Mouse (Mus musculus): ENCODE data around the gene Col5a1. TPM values are rescaled to one million over a fixed set of nuclear protein-coding genes. Genes with fewer than 3 reads are reported as not detected.

The Col5a1 gene
- polyA plus RNA-seq, 1 experiment from 2014 or later: 21.7 TPM

GRCm38 (mm10) chr2:27957184-27957583 lies 71.0 kb downstream of the Col5a1 start:
- H3K9me3 ChIP-seq: no peaks in the 10 kb centered on the region
- H3K36me3 ChIP-seq (replicated peaks): no peaks in the 10 kb centered on the region; the same call in 1 of the 2 replicates
- H3K4me3 ChIP-seq (replicated peaks): no peak overlapping the region
- H3K27ac ChIP-seq: peak overlapping the region; percentile 32; the same call in 1 of the 2 replicates
- no peaks in the 10 kb centered on the region for H3K27me3 ChIP-seq
- ATAC-seq (ENCODE audit: low FRiP score): peak; percentile 55; the same call in 1 of the 2 replicates
- H3K4me1 ChIP-seq: peaks cover 18% of the 10 kb centered on the region
- no peak overlapping the region for H3K4me2 ChIP-seq
- no peak overlapping the region for H3K9ac ChIP-seq
- WGBS: 27% methylated on average over 5 of the region's 5 CpGs

- Histone ChIP-seq H3K4me2 (no peak overlapping the region), H3K9ac (no peak overlapping the region), H3K9me3 (no peaks in the 10 kb centered on the region), H3K36me3 (replicated peaks) (no peaks in the 10 kb centered on the region), H3K27me3 (no peaks in the 10 kb centered on the region), H3K4me3 (replicated peaks) (no peak overlapping the region), H3K4me1 (peaks cover 18% of the 10 kb centered on the region), H3K27ac (no peak overlapping the region)
- no peak for ATAC-seq (ENCODE audit: low FRiP score)
- WGBS: 78% methylated on average over 6 of the region's 6 CpGs
Observed at GRCm38 (mm10) chr2:27959275-27959674, 73.0 kb downstream of the Col5a1 start.

GRCm38 (mm10) chr2:27961190-27961589 lies 75.0 kb downstream of the Col5a1 start:
- no peak overlapping the region for H3K4me3 ChIP-seq (replicated peaks)
- no peaks in the 10 kb centered on the region for H3K36me3 ChIP-seq (replicated peaks)
- no peaks in the 10 kb centered on the region for H3K9me3 ChIP-seq
- no peak overlapping the region for H3K27ac ChIP-seq
- WGBS: 97% methylated on average over 2 of the region's 2 CpGs
- H3K4me1 ChIP-seq: peaks cover 18% of the 10 kb centered on the region
- H3K27me3 ChIP-seq: no peaks in the 10 kb centered on the region
- no peak overlapping the region for H3K9ac ChIP-seq
- ATAC-seq (ENCODE audit: low FRiP score): no peak
- no peak overlapping the region for H3K4me2 ChIP-seq

- Histone ChIP-seq H3K9ac (no peak overlapping the region), H3K36me3 (replicated peaks) (no peaks in the 10 kb centered on the region), H3K4me2 (no peak overlapping the region), H3K4me1 (peaks cover 7% of the 10 kb centered on the region), H3K27ac (no peak overlapping the region), H3K9me3 (no peaks in the 10 kb centered on the region), H3K27me3 (no peaks in the 10 kb centered on the region), H3K4me3 (replicated peaks) (no peak overlapping the region)
- ATAC-seq (ENCODE audit: low FRiP score): no peak
- WGBS: 93% methylated on average over 3 of the region's 3 CpGs
Observed at GRCm38 (mm10) chr2:27962406-27962805, 76.2 kb downstream of the Col5a1 start.

- no peak overlapping the region for H3K9ac ChIP-seq
- no peak for ATAC-seq (ENCODE audit: low FRiP score)
- 15% methylated on average over 6 of the region's 6 CpGs for WGBS
- H3K27me3 ChIP-seq: no peaks in the 10 kb centered on the region
- no peaks in the 10 kb centered on the region for H3K36me3 ChIP-seq (replicated peaks)
- no peak overlapping the region for H3K27ac ChIP-seq
- H3K9me3 ChIP-seq: no peaks in the 10 kb centered on the region
- no peak overlapping the region for H3K4me2 ChIP-seq
- no peaks in the 10 kb centered on the region for H3K4me1 ChIP-seq
- no peak overlapping the region for H3K4me3 ChIP-seq (replicated peaks)
Observed at GRCm38 (mm10) chr2:27969158-27969557, 82.9 kb downstream of the Col5a1 start.

- no peaks in the 10 kb centered on the region for H3K27me3 ChIP-seq
- no peaks in the 10 kb centered on the region for H3K36me3 ChIP-seq (replicated peaks)
- H3K9ac ChIP-seq: no peak overlapping the region
- WGBS: 51% methylated on average over 3 of the region's 3 CpGs
- no peak overlapping the region for H3K4me3 ChIP-seq (replicated peaks)
- ATAC-seq (ENCODE audit: low FRiP score): no peak
- no peak overlapping the region for H3K4me2 ChIP-seq
- H3K27ac ChIP-seq: no peak overlapping the region
- H3K4me1 ChIP-seq: no peaks in the 10 kb centered on the region
- H3K9me3 ChIP-seq: no peaks in the 10 kb centered on the region
Observed at GRCm38 (mm10) chr2:27973840-27974239, 87.6 kb downstream of the Col5a1 start.

- Histone ChIP-seq H3K9me3 (no peaks in the 10 kb centered on the region), H3K4me1 (no peaks in the 10 kb centered on the region), H3K36me3 (replicated peaks) (no peaks in the 10 kb centered on the region), H3K4me3 (replicated peaks) (no peak overlapping the region), H3K27me3 (no peaks in the 10 kb centered on the region), H3K4me2 (no peak overlapping the region), H3K27ac (no peak overlapping the region), H3K9ac (no peak overlapping the region)
- WGBS: 57% methylated on average over 3 of the region's 3 CpGs
- ATAC-seq (ENCODE audit: low FRiP score): no peak
Observed at GRCm38 (mm10) chr2:27975786-27976185, 89.6 kb downstream of the Col5a1 start.

GRCm38 (mm10) chr2:27976512-27976911 lies 90.3 kb downstream of the Col5a1 start:
- no peaks in the 10 kb centered on the region for H3K36me3 ChIP-seq (replicated peaks)
- H3K4me2 ChIP-seq: no peak overlapping the region
- WGBS: 65% methylated on average over 4 of the region's 4 CpGs
- no peak for ATAC-seq (ENCODE audit: low FRiP score)
- H3K9me3 ChIP-seq: no peaks in the 10 kb centered on the region
- H3K9ac ChIP-seq: no peak overlapping the region
- no peak overlapping the region for H3K27ac ChIP-seq
- H3K4me1 ChIP-seq: no peaks in the 10 kb centered on the region
- H3K4me3 ChIP-seq (replicated peaks): no peak overlapping the region
- H3K27me3 ChIP-seq: no peaks in the 10 kb centered on the region

GRCm38 (mm10) chr2:27981066-27981465 lies 94.8 kb downstream of the Col5a1 start:
- H3K4me2 ChIP-seq: no peak overlapping the region
- ATAC-seq (ENCODE audit: low FRiP score): no peak
- no peak overlapping the region for H3K9ac ChIP-seq
- no peaks in the 10 kb centered on the region for H3K9me3 ChIP-seq
- no peak overlapping the region for H3K4me3 ChIP-seq (replicated peaks)
- H3K4me1 ChIP-seq: no peaks in the 10 kb centered on the region
- H3K27me3 ChIP-seq: no peaks in the 10 kb centered on the region
- no peaks in the 10 kb centered on the region for H3K36me3 ChIP-seq (replicated peaks)
- no peak overlapping the region for H3K27ac ChIP-seq
- 91% methylated on average over 2 of the region's 2 CpGs for WGBS

GRCm38 (mm10) chr2:27981621-27982535 lies 95.7 kb downstream of the Col5a1 start:
- H3K9me3 ChIP-seq: no peaks in the 10 kb centered on the region
- no peak overlapping the region for H3K9ac ChIP-seq
- no peaks in the 10 kb centered on the region for H3K27me3 ChIP-seq
- no peaks in the 10 kb centered on the region for H3K4me1 ChIP-seq
- ATAC-seq (ENCODE audit: low FRiP score): no peak
- H3K36me3 ChIP-seq (replicated peaks): no peaks in the 10 kb centered on the region
- H3K27ac ChIP-seq: no peak overlapping the region
- H3K4me3 ChIP-seq (replicated peaks): no peak overlapping the region
- WGBS: 89% methylated on average over 14 of the region's 14 CpGs
- H3K4me2 ChIP-seq: no peak overlapping the region

- no peaks in the 10 kb centered on the region for H3K4me1 ChIP-seq
- H3K27ac ChIP-seq: no peak overlapping the region
- H3K9me3 ChIP-seq: no peaks in the 10 kb centered on the region
- no peak overlapping the region for H3K9ac ChIP-seq
- ATAC-seq (ENCODE audit: low FRiP score): no peak
- no peak overlapping the region for H3K4me3 ChIP-seq (replicated peaks)
- no peaks in the 10 kb centered on the region for H3K27me3 ChIP-seq
- no peak overlapping the region for H3K4me2 ChIP-seq
- no peaks in the 10 kb centered on the region; the same call in 1 of the 2 replicates for H3K36me3 ChIP-seq (replicated peaks)
Observed at GRCm38 (mm10) chr2:27983093-27983492, 96.9 kb downstream of the Col5a1 start.

- Histone ChIP-seq H3K4me1 (no peaks in the 10 kb centered on the region), H3K4me2 (no peak overlapping the region), H3K27ac (no peak overlapping the region), H3K9me3 (no peaks in the 10 kb centered on the region), H3K9ac (no peak overlapping the region), H3K4me3 (replicated peaks) (no peak overlapping the region), H3K27me3 (no peaks in the 10 kb centered on the region), H3K36me3 (replicated peaks) (no peaks in the 10 kb centered on the region; the same call in 1 of the 2 replicates)
- no peak for ATAC-seq (ENCODE audit: low FRiP score)
- WGBS: 48% methylated on average over 3 of the region's 3 CpGs
Observed at GRCm38 (mm10) chr2:27983884-27984283, 97.7 kb downstream of the Col5a1 start.

GRCm38 (mm10) chr2:27986751-27987150 lies 100.5 kb downstream of the Col5a1 start:
- no peaks in the 10 kb centered on the region; the same call in 1 of the 2 replicates for H3K36me3 ChIP-seq (replicated peaks)
- ATAC-seq (ENCODE audit: low FRiP score): no peak

More at GRCm38 (mm10) chr2:27986751-27987150, 100.5 kb downstream of the Col5a1 start:
- Histone ChIP-seq H3K4me1 (0 out of 2 replicates have a peak, but pooled peaks cover 9% of the 10 kb centered on the region), H3K27me3 (no peaks in the 10 kb centered on the region), H3K27ac (no peak overlapping the region), H3K9ac (no peak overlapping the region), H3K4me2 (no peak overlapping the region), H3K4me3 (replicated peaks) (no peak overlapping the region), H3K9me3 (no peaks in the 10 kb centered on the region)
- WGBS: 88% methylated on average over 4 of the region's 4 CpGs
